Mouse (Mus musculus) limb, embryonic 14.5 days (tissue): ENCODE data around the gene P4ha2. TPM values are rescaled to one million over a fixed set of nuclear protein-coding genes. Genes with fewer than 3 reads are reported as not detected.

ENCODE experiments used
- ATAC-seq: fragments of 200-750 bp; cut with Nextera tagmentation; 2 replicates; pipeline ENCODE4 v1.8.0; 2017; ENCODE audit warnings: low read depth, moderate number of reproducible peaks, moderate TSS enrichment; ENCODE audit not compliant: low FRiP score
- DNase-seq: peaks from one replicate; pipeline ENCODE4 v3.0.0-alpha.2; 2015; ENCODE audit warnings: low spot score
- H3K27ac ChIP-seq: fragments of 300-500 bp; sonication (generic); replicated peaks from 2 replicates; pipeline ENCODE4 v1.5.1; 2014; ENCODE audit warnings: low read depth, mild to moderate bottlenecking, low read length, moderate library complexity, mixed read lengths
- H3K27me3 ChIP-seq: fragments of 300-500 bp; sonication (generic); 2 replicates; pipeline ENCODE4 v1.6.1; 2014; ENCODE audit warnings: low read length, mixed read lengths; ENCODE audit not compliant: control insufficient read depth, insufficient read depth
- H3K36me3 ChIP-seq: fragments of 300-500 bp; sonication (generic); 2 replicates; pipeline ENCODE4 v1.6.1; 2014; ENCODE audit warnings: mild to moderate bottlenecking, low read length, moderate library complexity, mixed read lengths; ENCODE audit not compliant: control insufficient read depth, insufficient read depth
- H3K4me1 ChIP-seq: fragments of 300-500 bp; sonication (generic); 2 replicates; pipeline ENCODE4 v1.6.1; 2014; ENCODE audit warnings: antibody characterized with exemption, low read length, mixed read lengths; ENCODE audit not compliant: control insufficient read depth, insufficient read depth
- H3K4me2 ChIP-seq: fragments of 300-500 bp; sonication (generic); replicated peaks from 2 replicates; pipeline ENCODE4 v1.6.1; 2014; ENCODE audit warnings: low read depth, mild to moderate bottlenecking, low read length, moderate library complexity; ENCODE audit not compliant: severe bottlenecking
- H3K4me3 ChIP-seq: fragments of 300-500 bp; sonication (generic); replicated peaks from 2 replicates; pipeline ENCODE4 v1.5.1; 2014; ENCODE audit warnings: low read length
- H3K9ac ChIP-seq: fragments of 300-500 bp; sonication (generic); 2 replicates; pipeline ENCODE4 v1.6.1; 2014; ENCODE audit warnings: mild to moderate bottlenecking, low read depth, low read length, moderate library complexity; ENCODE audit not compliant: severe bottlenecking
- H3K9me3 ChIP-seq: fragments of 300-500 bp; sonication (generic); 2 replicates; pipeline ENCODE4 v1.6.1; 2016; ENCODE audit warnings: low read length; ENCODE audit not compliant: control insufficient read depth
- POLR2A ChIP-seq: fragments of 200-500 bp; IDR thresholded peaks from 2 replicates; pipeline ENCODE4 v1.8.0; 2012; ENCODE audit warnings: inconsistent platforms, mild to moderate bottlenecking, moderate library complexity, borderline replicate concordance; ENCODE audit not compliant: insufficient read depth, insufficient read length; ENCODE audit errors: extremely low read depth
- WGBS: fragments of 180-500 bp; shearing (Covaris S2); extraction: QIAGEN DNeasy Blood & Tissue Kit; methylation state at CpG from one replicate; pipeline ENCODE4 v1.1.7; 2014; 5-methylcytosine and 5-hydroxymethylcytosine counted together
- polyA plus RNA-seq, 2 experiments: library from polyadenylated mRNA; depleted of rRNA in 1 of 2; stranded (reverse) in 1 of 2; unstranded in 1 of 2; fragments of >200 nt; fragmentation: Nextera tagmentation in 1 of 2; extraction: Ambion mirVana in 1 of 2; gene quantifications; 2 replicates each; pipeline versions ENCODE4 v1.2.1 to v1.2.3; 2012 to 2014

Gene P4ha2
- polyA plus RNA-seq, 2 experiments, result 94.1 to 106 TPM

- Histone ChIP-seq H3K4me3 (no peak overlapping the region), H3K36me3 (no peaks in the 10 kb centered on the region), H3K27ac (no peak overlapping the region), H3K9ac (no peak overlapping the region), H3K27me3 (no peaks in the 10 kb centered on the region), H3K4me1 (no peaks in the 10 kb centered on the region), H3K4me2 (no peak overlapping the region), H3K9me3 (no peaks in the 10 kb centered on the region)
- ATAC-seq, result no peak
- DNase-seq, result no peak
- no peak for TF ChIP-seq POLR2A
- WGBS, result 89% methylated on average over 8 of the region's 8 CpGs
Observed at GRCm38 (mm10) chr11:54157586-54157985, 57.7 kb downstream of the P4ha2 start.

GRCm38 (mm10) chr11:54160435-54160834, 60.5 kb downstream of the P4ha2 start:
- no peak overlapping the region for H3K4me3 ChIP-seq
- WGBS, result 75% methylated on average over 5 of the region's 5 CpGs
- H3K4me1 ChIP-seq, result no peaks in the 10 kb centered on the region
- H3K4me2 ChIP-seq, result no peak overlapping the region
- H3K36me3 ChIP-seq, result no peaks in the 10 kb centered on the region
- no peak for TF ChIP-seq POLR2A
- H3K9ac ChIP-seq, result no peak overlapping the region
- no peaks in the 10 kb centered on the region for H3K27me3 ChIP-seq
- ATAC-seq (no peak), DNase-seq (no peak)
- H3K27ac ChIP-seq, result no peak overlapping the region
- no peaks in the 10 kb centered on the region for H3K9me3 ChIP-seq

DNA sequence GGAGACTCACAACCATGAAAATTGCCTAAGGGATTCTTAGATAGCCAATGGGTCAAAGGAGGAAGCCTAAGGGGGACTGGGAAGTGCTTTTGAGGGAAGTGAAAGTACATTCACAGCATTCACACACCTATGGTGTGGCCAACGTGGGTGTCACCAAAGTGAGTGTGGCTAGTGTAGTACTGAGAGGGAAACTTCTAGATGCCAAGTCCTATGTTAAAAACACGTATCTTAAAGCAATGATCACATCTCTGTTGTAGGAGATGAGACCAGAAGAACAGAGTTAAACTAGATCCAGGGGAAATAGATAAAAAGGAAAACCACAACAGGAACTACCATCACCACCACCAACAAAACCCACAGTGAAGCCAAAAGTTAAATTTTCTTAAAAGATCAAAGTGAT, 61.0 kb downstream of the P4ha2 start:
- no peak overlapping the region for H3K27ac ChIP-seq
- no peaks in the 10 kb centered on the region for H3K9me3 ChIP-seq
- no peaks in the 10 kb centered on the region for H3K36me3 ChIP-seq
- no peaks in the 10 kb centered on the region for H3K27me3 ChIP-seq
- H3K4me2 ChIP-seq, result no peak overlapping the region
- TF ChIP-seq POLR2A, result no peak
- no peak overlapping the region for H3K4me3 ChIP-seq
- no peak for ATAC-seq
- WGBS, result 83% methylated on average over 2 of the region's 2 CpGs
- no peak for DNase-seq
- H3K4me1 ChIP-seq, result no peaks in the 10 kb centered on the region
- H3K9ac ChIP-seq, result no peak overlapping the region

GRCm38 (mm10) chr11:54161514-54161913, 61.6 kb downstream of the P4ha2 start:
- DNase-seq (no peak), ATAC-seq (no peak)
- no peak for TF ChIP-seq POLR2A
- Histone ChIP-seq H3K4me3 (no peak overlapping the region), H3K9me3 (no peaks in the 10 kb centered on the region), H3K27ac (no peak overlapping the region), H3K9ac (no peak overlapping the region), H3K4me2 (no peak overlapping the region), H3K36me3 (no peaks in the 10 kb centered on the region), H3K27me3 (no peaks in the 10 kb centered on the region), H3K4me1 (no peaks in the 10 kb centered on the region)
- WGBS, result 80% methylated on average over 2 of the region's 2 CpGs

DNA sequence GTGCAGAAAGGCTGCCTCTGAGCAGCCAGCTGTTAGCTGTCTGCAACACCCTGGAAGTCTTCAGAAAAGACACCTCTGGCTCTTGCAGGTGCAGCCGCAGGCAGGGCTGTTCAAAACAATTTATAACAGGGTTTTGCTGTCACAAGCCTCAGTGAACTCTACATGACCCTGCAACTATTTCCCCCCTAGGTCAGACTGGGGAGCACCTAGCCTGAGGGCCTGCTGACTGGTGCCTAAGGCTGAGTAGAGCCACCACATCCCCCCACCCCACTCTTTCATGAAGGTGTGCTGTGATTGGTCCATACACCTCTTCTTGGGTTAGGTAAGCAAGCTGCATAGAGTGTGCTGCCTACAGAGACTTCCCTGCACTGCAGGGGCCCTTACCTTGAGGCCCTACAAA, 63.1 kb downstream of the P4ha2 start:
- H3K36me3 ChIP-seq, result no peaks in the 10 kb centered on the region
- ATAC-seq, result no peak
- no peak overlapping the region for H3K4me3 ChIP-seq
- H3K4me2 ChIP-seq, result no peak overlapping the region
- no peaks in the 10 kb centered on the region for H3K4me1 ChIP-seq
- H3K27me3 ChIP-seq, result no peaks in the 10 kb centered on the region
- no peak overlapping the region for H3K27ac ChIP-seq
- H3K9ac ChIP-seq, result no peak overlapping the region
- 5% methylated on average over 1 of the region's 1 CpGs for WGBS
- no peak for DNase-seq
- no peaks in the 10 kb centered on the region for H3K9me3 ChIP-seq
- no peak for TF ChIP-seq POLR2A
